Mouse (Mus musculus): ENCODE measurements around the gene Traf1.

The Traf1 gene

DNA sequence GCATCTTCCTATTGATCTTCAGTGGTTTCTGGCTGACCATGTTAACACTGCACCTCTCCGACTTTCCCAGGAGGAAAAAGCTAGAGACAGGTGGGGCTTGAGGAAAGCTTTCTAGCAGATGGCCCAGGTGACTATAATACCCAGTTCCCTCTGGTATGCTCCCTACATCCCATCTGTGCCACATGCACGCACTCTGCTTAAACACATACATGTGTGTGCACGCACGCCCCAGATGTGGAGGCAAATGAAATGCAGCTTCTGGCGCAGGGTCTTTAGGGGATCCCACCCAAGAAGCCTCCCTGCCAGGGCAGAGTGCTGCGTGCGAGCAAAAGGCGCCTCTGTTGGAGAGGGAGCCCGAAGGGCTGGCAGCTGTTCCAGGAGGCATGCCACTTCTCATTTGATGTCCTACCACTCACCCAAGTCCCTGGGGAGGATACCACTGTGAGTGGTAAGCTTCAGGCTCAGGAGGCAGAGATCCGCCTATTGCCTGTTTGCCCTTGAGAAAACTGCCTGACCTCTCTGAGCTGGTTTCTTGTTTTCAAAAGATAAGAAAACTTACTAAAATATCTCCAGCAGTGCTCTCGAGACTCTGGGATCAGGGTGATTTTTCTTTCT, 20.4 kb downstream of the Traf1 start:
- peak; percentile 7 for DNase-seq (ENCODE audit: low read depth)

DNA sequence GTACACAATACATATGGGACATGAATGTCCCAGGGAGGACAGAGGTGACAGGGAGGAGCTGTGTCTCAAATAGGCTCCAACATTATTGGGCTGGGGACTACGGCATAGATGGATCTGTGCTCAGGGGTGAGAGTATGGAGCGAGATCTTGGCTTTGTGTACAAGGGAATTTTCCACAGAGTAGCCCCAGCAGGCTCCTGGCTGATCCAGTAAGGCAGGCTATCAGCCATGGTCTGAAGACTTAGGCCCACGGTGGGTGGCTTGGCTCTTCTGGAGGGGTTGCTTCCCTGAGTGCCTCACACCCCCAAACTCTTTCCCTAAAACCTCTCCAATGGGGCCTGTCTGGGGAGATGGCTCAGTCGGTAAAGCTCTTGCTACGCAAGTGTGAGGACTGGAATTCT, 21.3 kb downstream of the Traf1 start:
- DNase-seq (ENCODE audit: low read depth), result no peak

GRCm38 (mm10) chr2:34938269-34939208, 23.0 kb downstream of the Traf1 start:
- DNase-seq (ENCODE audit: low read depth), result peak; percentile 75

- DNase-seq (ENCODE audit: low read depth), result peak; percentile 46
Measured at GRCm38 (mm10) chr2:34937460-34937859, 24.1 kb downstream of the Traf1 start.

DNA sequence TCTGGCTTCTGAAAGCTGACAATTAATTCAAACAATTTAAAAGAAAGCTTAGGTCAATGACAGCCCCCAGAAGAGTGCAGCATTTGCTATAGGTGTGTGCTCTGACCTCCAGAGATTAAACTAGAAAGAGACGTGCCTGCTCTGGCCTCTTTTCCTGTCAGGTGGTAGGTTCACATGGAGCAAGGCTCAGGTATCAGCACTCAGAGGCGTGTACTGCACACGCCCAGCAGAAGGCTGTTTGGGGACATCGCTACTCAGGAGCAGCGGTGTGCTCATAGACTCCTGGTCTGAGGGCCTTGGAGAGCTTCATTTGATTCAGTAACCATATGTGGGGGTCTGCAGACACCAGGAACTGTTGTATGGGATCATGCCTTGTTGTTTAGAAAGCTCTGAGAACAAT, 34.3 kb downstream of the Traf1 start:
- DNase-seq (ENCODE audit: low read depth), result no peak

DNA sequence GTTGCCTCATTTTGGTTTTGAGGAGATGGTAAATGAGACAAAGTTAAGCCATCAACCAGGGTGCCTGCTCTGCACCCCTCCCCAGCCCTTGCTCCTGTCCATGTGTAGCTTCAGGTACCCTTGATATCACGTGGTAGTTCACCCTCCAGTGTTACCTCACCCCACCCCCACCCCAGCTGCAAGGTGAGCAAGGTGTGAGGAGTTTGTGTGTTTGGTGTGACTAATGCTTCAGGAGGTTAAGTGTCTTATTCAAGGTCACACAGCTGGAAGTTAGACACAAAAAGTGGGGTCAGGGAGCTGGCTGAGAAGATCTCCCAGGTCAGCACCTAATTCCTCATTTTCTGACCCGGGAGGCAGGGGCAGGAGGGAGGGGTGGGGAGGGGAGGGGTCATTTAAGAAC, 38.8 kb downstream of the Traf1 start:
- DNase-seq (ENCODE audit: low read depth), result no peak

DNA sequence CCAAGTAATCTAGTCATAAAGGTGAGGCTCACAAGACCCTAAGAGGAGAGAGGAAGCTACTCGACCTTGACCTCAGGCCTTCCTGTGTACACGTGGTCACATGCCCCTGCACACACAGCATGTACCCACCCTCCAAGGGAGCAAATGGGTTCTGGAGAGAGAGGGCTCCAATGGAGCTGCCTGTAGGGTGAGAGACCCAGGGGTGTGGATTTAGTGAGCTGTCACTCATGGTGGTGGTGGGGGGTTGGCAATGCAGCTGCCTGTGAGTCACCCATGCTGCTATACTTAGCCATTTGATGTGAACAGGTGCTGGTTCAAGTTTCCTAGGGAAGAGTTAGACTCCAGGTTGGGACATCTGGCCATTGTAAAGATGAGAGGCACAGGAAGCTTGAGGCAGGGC, 41.4 kb downstream of the Traf1 start:
- DNase-seq (ENCODE audit: low read depth), result no peak

- no peak for DNase-seq (ENCODE audit: low read depth)
Measured at GRCm38 (mm10) chr2:34915103-34915502, 46.5 kb downstream of the Traf1 start.

GRCm38 (mm10) chr2:34914823-34915082, 46.8 kb downstream of the Traf1 start:
- no peak for DNase-seq (ENCODE audit: low read depth)

DNA sequence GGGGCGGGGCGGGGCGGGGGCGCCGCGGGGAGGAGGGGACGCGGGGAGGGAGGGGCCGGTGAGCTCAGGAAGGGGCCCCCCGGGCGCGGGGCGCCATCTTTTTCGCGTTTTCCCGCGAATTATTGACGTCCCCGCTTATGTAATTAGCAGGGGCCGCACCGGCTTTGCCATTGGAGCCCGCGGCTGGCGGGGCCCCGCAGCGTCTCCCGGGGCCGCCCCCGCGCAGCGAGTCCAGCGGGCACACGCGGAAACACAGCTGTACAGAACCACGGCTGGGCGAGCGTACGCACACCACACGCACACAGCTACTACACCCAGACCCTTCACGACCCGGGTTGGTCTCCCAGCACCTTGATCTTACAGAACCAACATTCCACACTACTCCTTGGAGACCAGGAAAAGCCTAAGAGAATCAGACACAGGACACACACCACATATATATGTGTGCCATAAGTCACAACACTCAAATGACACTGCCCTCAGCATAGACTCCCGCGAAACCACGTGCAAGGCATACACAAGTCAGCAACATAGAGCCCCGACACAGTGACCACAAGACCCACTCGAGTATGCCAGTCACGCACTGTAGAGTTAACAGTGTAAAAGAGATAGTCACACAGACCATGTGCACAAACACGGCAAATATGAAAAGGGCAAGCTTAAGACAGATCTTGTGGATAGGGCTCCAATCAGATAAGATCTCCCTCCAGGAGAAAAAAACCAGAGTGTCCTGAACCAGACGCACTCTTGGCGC, 47.3 kb downstream of the Traf1 start:
- peak; percentile 78 for DNase-seq (ENCODE audit: low read depth)

DNA sequence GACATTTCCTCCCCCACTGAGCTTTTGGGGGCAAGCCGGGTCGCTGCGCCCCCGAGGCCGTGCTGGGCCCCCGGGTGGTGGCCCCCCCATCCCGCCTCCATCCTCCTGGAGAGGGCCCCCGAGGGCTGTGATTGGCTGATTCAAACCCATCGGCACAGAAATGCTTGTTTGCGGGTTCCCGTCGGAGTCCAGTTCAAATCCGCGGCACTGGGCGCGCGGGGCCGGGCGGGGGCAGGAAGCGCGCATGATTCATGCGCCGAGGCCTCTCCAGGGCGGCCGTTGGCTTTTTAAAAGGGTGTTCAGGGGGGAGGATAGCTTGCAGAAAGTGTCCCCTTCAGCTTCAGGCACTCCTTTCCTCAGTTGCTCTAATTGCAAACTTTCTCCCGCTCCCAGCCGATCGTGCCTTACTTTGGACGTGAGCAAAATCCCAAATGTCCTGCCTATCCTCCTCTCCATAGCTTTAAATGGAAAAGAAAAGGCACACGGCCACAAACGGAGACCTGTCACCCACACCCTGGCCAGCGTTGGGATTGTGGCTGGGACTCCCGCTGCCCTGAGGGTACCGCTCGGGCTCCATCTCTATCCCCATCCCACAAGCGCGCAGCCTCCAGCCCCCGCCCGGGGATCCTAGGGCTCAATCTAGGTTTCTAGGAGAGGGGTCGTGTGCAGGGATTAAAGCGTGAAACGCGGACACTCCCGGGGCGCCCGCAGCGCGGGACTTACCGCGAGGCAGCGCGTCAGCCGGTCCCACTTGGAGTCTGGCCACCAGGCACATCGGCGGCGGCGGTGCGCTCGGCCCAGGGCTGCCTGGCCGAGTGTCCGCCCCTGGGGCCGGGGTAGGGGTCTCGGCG, 48.1 kb downstream of the Traf1 start, which contains the start of gene Phf19:
TSS of gene Phf19 (minus strand) at position 809 of the 851 bp plus-strand sequence.
- peak; percentile 77 for DNase-seq (ENCODE audit: low read depth)

DNA sequence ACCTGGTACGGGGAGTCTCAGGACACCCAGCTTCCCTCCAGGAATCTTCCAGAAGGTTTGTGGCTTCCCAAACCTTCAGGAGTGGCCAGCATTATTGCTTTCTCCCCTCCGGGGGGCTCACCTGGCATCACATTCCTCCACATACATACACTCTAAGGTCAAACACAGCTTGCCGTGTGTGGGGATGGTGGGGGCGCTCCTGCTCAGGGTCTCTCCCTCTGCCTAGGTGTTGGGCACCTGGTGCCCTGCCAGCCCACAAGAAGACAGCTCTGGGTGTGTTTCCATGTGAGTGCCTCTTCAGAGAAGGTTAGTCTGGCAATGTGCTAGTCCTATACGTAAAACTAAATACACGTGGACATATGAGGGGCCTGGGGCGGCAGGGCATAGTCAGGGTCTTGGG, 49.0 kb downstream of the Traf1 start:
- DNase-seq (ENCODE audit: low read depth), result no peak

DNA sequence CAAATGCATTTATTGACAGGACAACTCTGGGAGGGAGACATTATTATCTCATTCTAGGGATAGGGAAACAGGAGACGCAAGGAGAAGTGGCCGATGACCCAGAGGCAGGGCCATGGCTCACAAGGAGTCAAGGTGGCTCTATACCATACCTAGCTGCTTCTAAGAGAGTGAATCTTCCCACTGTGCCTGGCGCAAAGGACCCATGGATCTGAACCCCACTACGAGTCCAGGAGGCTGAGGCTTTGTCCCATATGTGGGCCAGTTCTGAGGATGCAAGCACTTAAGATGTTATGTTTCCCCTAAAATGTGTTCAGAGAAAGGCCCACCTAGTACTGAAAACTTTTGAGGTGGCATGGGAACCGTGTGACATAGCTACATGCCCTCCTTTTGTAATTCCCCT, 49.7 kb downstream of the Traf1 start:
- DNase-seq (ENCODE audit: low read depth), result no peak

GRCm38 (mm10) chr2:34909719-34910118, 51.9 kb downstream of the Traf1 start:
- DNase-seq (ENCODE audit: low read depth), result no peak

- peak; percentile 72 for DNase-seq (ENCODE audit: low read depth)
Measured at GRCm38 (mm10) chr2:34906861-34907604, 54.5 kb downstream of the Traf1 start.

- DNase-seq (ENCODE audit: low read depth), result no peak
Measured at GRCm38 (mm10) chr2:34906426-34906825, 55.1 kb downstream of the Traf1 start.

DNA sequence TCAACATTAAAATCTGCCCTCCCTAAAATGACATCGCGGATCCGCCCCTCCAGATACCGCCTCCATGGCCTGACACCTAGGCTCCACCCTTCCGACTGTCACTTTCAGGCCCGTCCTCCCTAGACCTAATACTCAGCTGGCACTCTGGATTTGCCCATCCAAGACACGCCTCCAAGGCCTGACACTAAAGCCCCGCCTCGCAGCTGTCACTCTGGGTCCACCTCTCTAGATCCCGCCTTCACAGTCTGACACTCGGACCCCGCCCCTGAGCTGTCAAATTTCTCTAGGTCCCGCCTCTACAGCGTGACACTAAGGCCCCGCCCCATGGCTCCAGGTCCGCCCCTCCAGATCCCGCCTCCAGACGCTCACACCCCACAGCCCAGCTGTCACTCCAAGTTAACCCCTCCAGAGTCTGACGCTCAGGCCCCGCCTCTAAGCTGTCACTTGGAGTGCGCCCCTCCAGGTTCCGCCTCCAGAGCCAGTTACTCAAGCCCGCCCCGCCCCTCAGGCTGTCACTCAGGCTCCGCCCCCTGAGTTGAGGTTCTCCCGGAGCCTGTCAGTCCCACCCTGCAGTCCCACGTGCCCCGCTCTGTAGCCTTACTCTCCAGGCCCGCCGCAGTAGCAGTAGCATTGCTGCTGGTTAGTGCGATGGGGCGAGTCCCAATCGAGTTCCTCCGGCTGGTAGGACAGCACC, 56.6 kb downstream of the Traf1 start:
- DNase-seq (ENCODE audit: low read depth), result peak; percentile 100

GRCm38 (mm10) chr2:34903652-34904405, 57.7 kb downstream of the Traf1 start:
- no peak for DNase-seq (ENCODE audit: low read depth)

GRCm38 (mm10) chr2:34903191-34903590, 58.4 kb downstream of the Traf1 start:
- no peak for DNase-seq (ENCODE audit: low read depth)

DNA sequence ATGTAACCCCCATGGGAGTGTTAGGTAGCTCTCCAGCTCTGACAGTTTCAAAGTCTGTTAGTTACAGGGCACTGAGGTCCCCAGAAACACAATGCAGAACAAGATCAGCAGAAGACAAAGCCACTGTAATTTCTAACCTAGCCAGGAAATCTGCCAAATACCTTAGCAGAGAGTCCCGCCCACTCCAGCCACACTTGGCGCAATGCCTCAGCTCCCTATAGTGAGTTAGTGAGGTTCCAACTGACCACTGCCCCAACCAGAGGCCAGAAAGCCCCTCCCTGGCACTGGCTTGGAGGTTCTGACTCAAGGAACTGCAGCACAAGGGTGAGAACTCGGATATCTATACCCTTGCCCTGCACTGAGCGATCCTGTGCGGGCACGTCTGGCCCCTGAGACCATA, 58.8 kb downstream of the Traf1 start:
- no peak for DNase-seq (ENCODE audit: low read depth)

All from induced T-regulatory cell, adult 2 months (primary cell).